Mouse (Mus musculus): Measurements from ENCODE around the gene Olfr195. TPM values are rescaled to one million over a fixed set of nuclear protein-coding genes. Genes with fewer than 3 reads are reported as not detected.
A peak's percentile ranks its signal among the peaks of the same experiment; 100 is the strongest.
"Not testable (repeated sequence)": the region's sequence is repeated elsewhere in the genome, so short reads cannot be mapped to it uniquely, and the experiment has no call there.

Gene Olfr195
- polyA plus RNA-seq (2015; fragmentation: Nextera tagmentation; extraction: Ambion mirVana), result not detected in 2 replicates

- H3K4me1 ChIP-seq (ENCODE audit: control insufficient read depth, insufficient read depth, low read length), result no peaks in the 10 kb centered on the region
- no peaks in the 10 kb centered on the region for H3K27me3 ChIP-seq (replicated peaks; ENCODE audit: control insufficient read depth, insufficient read depth, low read length)
- H3K4me3 ChIP-seq (ENCODE audit: low read length), result no peak within 1 kb of the TSS
- 93% methylated on average over 1 of the region's 1 CpGs for WGBS
- no peak for ATAC-seq
- no peak within 1 kb of the TSS for H3K4me2 ChIP-seq (ENCODE audit: low read depth, low read length)
- no peaks in the 10 kb centered on the region for H3K9me3 ChIP-seq (ENCODE audit: control insufficient read depth, low read length)
- no peak within 1 kb of the TSS for H3K9ac ChIP-seq (ENCODE audit: low read depth, low read length)
- no peaks in the 10 kb centered on the region for H3K36me3 ChIP-seq (ENCODE audit: control insufficient read depth, insufficient read depth, low read length)
- H3K27ac ChIP-seq (ENCODE audit: low read length), result no peak within 1 kb of the TSS
These were observed at the start of gene Olfr195 for GRCm38 (mm10) chr16:59146746-59147145. Olfr195 (plus strand) TSS chr16:59147046.

DNA sequence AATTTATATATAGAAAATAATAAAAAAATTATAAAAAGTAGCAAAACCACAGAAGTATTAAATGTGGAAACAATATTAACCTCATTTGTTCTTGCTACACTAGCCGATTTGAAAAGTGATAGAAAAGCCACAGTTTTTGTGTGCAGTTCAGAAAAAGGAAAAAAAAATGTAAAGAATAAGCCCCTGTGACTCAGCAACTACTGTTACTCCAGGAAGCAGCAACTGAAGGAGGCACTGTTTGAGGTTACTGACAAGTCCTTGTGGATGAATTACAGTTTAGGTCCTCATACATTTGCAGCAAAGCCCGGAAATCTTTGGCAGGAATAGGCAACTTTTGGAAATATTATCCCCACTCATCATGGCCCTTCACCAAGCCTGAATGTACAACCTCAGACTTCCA, 41.5 kb upstream of the Olfr195 start:
- H3K27me3 ChIP-seq (replicated peaks; ENCODE audit: control insufficient read depth, insufficient read depth, low read length), result no peaks in the 10 kb centered on the region
- no peak for ATAC-seq
- no peak overlapping the region for H3K27ac ChIP-seq (ENCODE audit: low read length)
- no peak overlapping the region for H3K4me3 ChIP-seq (ENCODE audit: low read length)
- H3K36me3 ChIP-seq (ENCODE audit: control insufficient read depth, insufficient read depth, low read length), result no peaks in the 10 kb centered on the region
- no peaks in the 10 kb centered on the region for H3K9me3 ChIP-seq (ENCODE audit: control insufficient read depth, low read length)
- 74% methylated on average over 2 of the region's 2 CpGs for WGBS
- H3K4me1 ChIP-seq (ENCODE audit: control insufficient read depth, insufficient read depth, low read length), result no peaks in the 10 kb centered on the region
- H3K4me2 ChIP-seq (ENCODE audit: low read depth, low read length), result no peak overlapping the region
- H3K9ac ChIP-seq (ENCODE audit: low read depth, low read length), result no peak overlapping the region

- not testable (repeated sequence) for H3K27ac ChIP-seq (ENCODE audit: low read length); ATAC-seq; H3K9ac ChIP-seq (ENCODE audit: low read depth, low read length); H3K36me3 ChIP-seq (ENCODE audit: control insufficient read depth, insufficient read depth, low read length); H3K9me3 ChIP-seq (ENCODE audit: control insufficient read depth, low read length); H3K4me1 ChIP-seq (ENCODE audit: control insufficient read depth, insufficient read depth, low read length); H3K4me2 ChIP-seq (ENCODE audit: low read depth, low read length); H3K4me3 ChIP-seq (ENCODE audit: low read length); H3K27me3 ChIP-seq (replicated peaks; ENCODE audit: control insufficient read depth, insufficient read depth, low read length)
- 41% methylated on average over 5 of the region's 5 CpGs for WGBS
These were observed 38.3 kb upstream of the Olfr195 start for GRCm38 (mm10) chr16:59108522-59108921.

- 90% methylated on average over 1 of the region's 1 CpGs for WGBS
- ATAC-seq, result no peak
- H3K27me3 ChIP-seq (replicated peaks; ENCODE audit: control insufficient read depth, insufficient read depth, low read length), result no peaks in the 10 kb centered on the region
- H3K4me2 ChIP-seq (ENCODE audit: low read depth, low read length), result no peak within 1 kb of the TSS
- no peak within 1 kb of the TSS for H3K27ac ChIP-seq (ENCODE audit: low read length)
- H3K9me3 ChIP-seq (ENCODE audit: control insufficient read depth, low read length), result no peaks in the 10 kb centered on the region
- no peak within 1 kb of the TSS for H3K9ac ChIP-seq (ENCODE audit: low read depth, low read length)
- H3K4me3 ChIP-seq (ENCODE audit: low read length), result no peak within 1 kb of the TSS
- H3K36me3 ChIP-seq (ENCODE audit: control insufficient read depth, insufficient read depth, low read length), result no peaks in the 10 kb centered on the region
- no peaks in the 10 kb centered on the region for H3K4me1 ChIP-seq (ENCODE audit: control insufficient read depth, insufficient read depth, low read length)
These were observed 35.1 kb upstream of the Olfr195 start, which contains the start of gene Olfr193 for GRCm38 (mm10) chr16:59111781-59112180. Olfr193 (minus strand) TSS chr16:59111881.

- Histone ChIP-seq H3K4me3 (ENCODE audit: low read length) (no peak within 1 kb of the TSS), H3K36me3 (ENCODE audit: control insufficient read depth, insufficient read depth, low read length) (no peaks in the 10 kb centered on the region)
These were observed 25.9 kb upstream of the Olfr195 start, which contains the start of gene Olfr194 for GRCm38 (mm10) chr16:59120969-59121368. Olfr194 (minus strand) TSS chr16:59121069.

GRCm38 (mm10) chr16:59130740-59131139, 16.1 kb upstream of the Olfr195 start:
- H3K27ac ChIP-seq (ENCODE audit: low read length), result no peak overlapping the region
- no peak overlapping the region for H3K4me2 ChIP-seq (ENCODE audit: low read depth, low read length)
- no peaks in the 10 kb centered on the region for H3K9me3 ChIP-seq (ENCODE audit: control insufficient read depth, low read length)
- ATAC-seq, result peak; percentile 23; the same call in 1 of the 2 replicates
- H3K36me3 ChIP-seq (ENCODE audit: control insufficient read depth, insufficient read depth, low read length), result no peaks in the 10 kb centered on the region
- WGBS, result 67% methylated on average over 1 of the region's 1 CpGs
- H3K4me3 ChIP-seq (ENCODE audit: low read length), result no peak overlapping the region
- H3K9ac ChIP-seq (ENCODE audit: low read depth, low read length), result no peak overlapping the region
- no peaks in the 10 kb centered on the region for H3K27me3 ChIP-seq (replicated peaks; ENCODE audit: control insufficient read depth, insufficient read depth, low read length)
- H3K4me1 ChIP-seq (ENCODE audit: control insufficient read depth, insufficient read depth, low read length), result no peaks in the 10 kb centered on the region

More at GRCm38 (mm10) chr16:59120969-59121368, 25.9 kb upstream of the Olfr195 start, which contains the start of gene Olfr194:
- H3K9ac ChIP-seq (ENCODE audit: low read depth, low read length), result no peak within 1 kb of the TSS
- H3K9me3 ChIP-seq (ENCODE audit: control insufficient read depth, low read length), result no peaks in the 10 kb centered on the region
- H3K4me2 ChIP-seq (ENCODE audit: low read depth, low read length), result no peak within 1 kb of the TSS
- H3K27me3 ChIP-seq (replicated peaks; ENCODE audit: control insufficient read depth, insufficient read depth, low read length), result no peaks in the 10 kb centered on the region
- no peak for ATAC-seq
- no peaks in the 10 kb centered on the region for H3K4me1 ChIP-seq (ENCODE audit: control insufficient read depth, insufficient read depth, low read length)
- H3K27ac ChIP-seq (ENCODE audit: low read length), result no peak within 1 kb of the TSS

DNA sequence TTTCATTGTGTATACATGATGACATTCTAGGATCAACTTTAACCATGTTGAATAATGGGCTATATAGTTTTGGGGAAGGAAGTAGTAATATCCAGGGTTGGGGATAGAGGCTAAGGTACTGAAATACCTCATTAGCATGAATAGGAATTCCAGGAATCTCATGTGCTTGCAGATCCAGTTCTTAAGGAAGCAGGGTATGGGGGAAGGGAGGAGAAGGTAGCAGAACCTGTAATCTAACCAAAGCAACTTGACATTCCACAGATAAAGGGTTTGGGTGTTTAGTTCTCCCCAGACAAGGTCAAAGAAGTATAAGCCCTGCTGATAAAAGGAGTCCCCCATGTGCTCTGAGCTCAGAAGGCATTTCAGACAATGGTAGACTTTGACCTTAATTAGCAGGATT, 5.7 kb upstream of the Olfr195 start:
- Histone ChIP-seq H3K36me3 (ENCODE audit: control insufficient read depth, insufficient read depth, low read length) (no peaks in the 10 kb centered on the region), H3K9ac (ENCODE audit: low read depth, low read length) (no peak overlapping the region), H3K27ac (ENCODE audit: low read length) (no peak overlapping the region), H3K4me3 (ENCODE audit: low read length) (no peak overlapping the region), H3K9me3 (ENCODE audit: control insufficient read depth, low read length) (no peaks in the 10 kb centered on the region), H3K4me1 (ENCODE audit: control insufficient read depth, insufficient read depth, low read length) (no peaks in the 10 kb centered on the region), H3K4me2 (ENCODE audit: low read depth, low read length) (no peak overlapping the region), H3K27me3 (replicated peaks; ENCODE audit: control insufficient read depth, insufficient read depth, low read length) (no peaks in the 10 kb centered on the region)
- ATAC-seq, result no peak

GRCm38 (mm10) chr16:59151996-59152395, 5.2 kb downstream of the Olfr195 start:
- Histone ChIP-seq H3K27me3 (replicated peaks; ENCODE audit: control insufficient read depth, insufficient read depth, low read length) (no peaks in the 10 kb centered on the region), H3K9ac (ENCODE audit: low read depth, low read length) (no peak overlapping the region), H3K36me3 (ENCODE audit: control insufficient read depth, insufficient read depth, low read length) (no peaks in the 10 kb centered on the region), H3K9me3 (ENCODE audit: control insufficient read depth, low read length) (no peaks in the 10 kb centered on the region), H3K4me2 (ENCODE audit: low read depth, low read length) (no peak overlapping the region), H3K4me3 (ENCODE audit: low read length) (no peak overlapping the region), H3K4me1 (ENCODE audit: control insufficient read depth, insufficient read depth, low read length) (no peaks in the 10 kb centered on the region), H3K27ac (ENCODE audit: low read length) (no peak overlapping the region)
- 85% methylated on average over 2 of the region's 2 CpGs for WGBS
- no peak for ATAC-seq

DNA sequence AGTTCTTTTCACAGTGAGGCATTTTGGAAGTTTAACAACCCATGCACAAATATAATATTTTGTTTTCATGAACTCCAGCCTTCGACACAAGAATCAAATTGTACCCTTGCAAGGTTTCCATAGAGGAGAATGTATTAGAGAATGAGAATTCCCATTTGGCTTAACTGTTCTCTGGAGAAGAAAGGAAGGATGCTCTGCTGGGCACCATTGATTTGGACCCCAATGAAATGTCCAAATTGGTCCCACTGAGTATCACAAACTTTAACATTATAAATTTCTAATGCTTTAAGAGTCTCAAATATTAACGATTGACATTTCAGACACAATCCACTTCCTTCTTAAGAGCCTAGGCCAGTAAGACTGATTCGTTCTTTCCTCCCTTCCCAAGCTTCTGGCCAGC, 23.5 kb downstream of the Olfr195 start, which contains the start of gene Olfr196:
Olfr196 (minus strand) TSS at position 101 of the 400 bp plus-strand sequence.
- Histone ChIP-seq H3K36me3 (ENCODE audit: control insufficient read depth, insufficient read depth, low read length) (no peaks in the 10 kb centered on the region), H3K27ac (ENCODE audit: low read length) (no peak within 1 kb of the TSS), H3K4me2 (ENCODE audit: low read depth, low read length) (no peak within 1 kb of the TSS), H3K4me1 (ENCODE audit: control insufficient read depth, insufficient read depth, low read length) (no peaks in the 10 kb centered on the region), H3K4me3 (ENCODE audit: low read length) (no peak within 1 kb of the TSS), H3K9me3 (ENCODE audit: control insufficient read depth, low read length) (no peaks in the 10 kb centered on the region), H3K9ac (ENCODE audit: low read depth, low read length) (no peak within 1 kb of the TSS), H3K27me3 (replicated peaks; ENCODE audit: control insufficient read depth, insufficient read depth, low read length) (no peaks in the 10 kb centered on the region)
- WGBS, result 73% methylated on average over 3 of the region's 3 CpGs
- ATAC-seq, result no peak
